Mouse (Mus musculus) naive thymus-derived CD4-positive, alpha-beta T cell, adult 2 months (primary cell): ENCODE data around the gene Ctnna2.

ENCODE experiments used
- DNase-seq: peaks from one replicate; pipeline ENCODE4 v3.0.0-alpha.2; 2011; ENCODE audit warnings: low read depth

Ctnna2 gene

DNA sequence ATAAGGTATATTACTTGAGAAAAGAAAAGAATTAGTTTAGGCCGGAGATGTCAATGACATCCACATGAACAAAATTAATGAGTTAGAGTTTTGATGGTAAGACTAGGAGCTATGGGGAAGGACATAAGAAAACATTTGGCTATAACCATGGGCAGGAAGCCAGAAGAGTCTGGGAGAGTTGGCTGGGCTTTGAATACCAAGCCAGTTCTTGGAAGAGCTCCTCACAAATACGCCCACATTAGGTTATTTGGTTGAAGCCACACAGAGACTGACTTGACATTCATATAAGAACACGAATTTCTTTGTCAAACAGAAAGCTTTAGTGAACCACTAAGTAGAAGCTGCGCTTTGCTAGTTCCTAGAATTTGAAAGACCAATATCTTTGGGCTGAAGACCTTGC is 554.7 kb downstream of the Ctnna2 start:
- DNase-seq = no peak

- DNase-seq = no peak
Observed at GRCm38 (mm10) chr6:77421564-77422139, 557.8 kb downstream of the Ctnna2 start.

DNA sequence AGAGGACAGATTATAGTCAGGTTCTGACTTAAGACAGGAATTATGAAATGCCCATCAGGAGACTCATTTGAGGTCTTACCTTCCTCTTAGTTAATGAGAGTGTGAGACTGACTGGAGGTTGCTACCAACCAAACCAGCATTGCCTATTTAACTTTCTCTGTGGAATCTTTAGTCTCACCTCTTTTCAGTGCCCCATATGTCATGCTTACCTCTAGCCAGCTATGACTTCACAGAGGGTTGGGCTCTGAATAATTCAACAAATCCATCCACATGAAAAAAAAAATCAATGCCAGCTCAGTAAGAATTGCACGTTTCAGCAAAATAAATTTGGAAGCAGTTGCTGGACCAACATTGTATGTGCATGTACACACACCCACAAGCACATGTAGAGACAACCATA is 562.5 kb downstream of the Ctnna2 start:
- DNase-seq = no peak

GRCm38 (mm10) chr6:77413530-77413929 is 566.0 kb downstream of the Ctnna2 start:
- no peak for DNase-seq

DNA sequence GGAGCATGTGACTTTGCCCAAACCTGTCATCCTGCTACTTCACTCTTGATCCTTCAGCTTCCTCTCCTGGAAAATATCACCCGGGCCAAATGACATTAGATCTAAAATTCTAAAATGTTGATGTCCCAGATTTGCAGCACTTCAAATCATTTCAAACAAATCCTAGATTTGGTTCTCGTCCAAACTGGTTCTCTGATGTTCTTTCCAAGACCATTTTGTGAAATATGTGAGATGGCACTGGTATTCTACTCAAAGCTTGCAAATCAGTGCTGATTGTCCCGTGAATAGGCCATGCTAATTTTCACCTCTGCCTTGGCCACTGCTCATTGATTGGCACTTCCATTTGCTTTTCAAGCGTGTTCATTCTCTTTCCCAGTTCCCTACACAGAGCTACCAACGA is 571.0 kb downstream of the Ctnna2 start:
- no peak for DNase-seq

GRCm38 (mm10) chr6:77400751-77401150 is 578.7 kb downstream of the Ctnna2 start:
- no peak for DNase-seq

GRCm38 (mm10) chr6:77391663-77392062 is 587.8 kb downstream of the Ctnna2 start:
- no peak for DNase-seq

- DNase-seq = no peak
Observed at GRCm38 (mm10) chr6:77381309-77381708, 598.2 kb downstream of the Ctnna2 start.

DNA sequence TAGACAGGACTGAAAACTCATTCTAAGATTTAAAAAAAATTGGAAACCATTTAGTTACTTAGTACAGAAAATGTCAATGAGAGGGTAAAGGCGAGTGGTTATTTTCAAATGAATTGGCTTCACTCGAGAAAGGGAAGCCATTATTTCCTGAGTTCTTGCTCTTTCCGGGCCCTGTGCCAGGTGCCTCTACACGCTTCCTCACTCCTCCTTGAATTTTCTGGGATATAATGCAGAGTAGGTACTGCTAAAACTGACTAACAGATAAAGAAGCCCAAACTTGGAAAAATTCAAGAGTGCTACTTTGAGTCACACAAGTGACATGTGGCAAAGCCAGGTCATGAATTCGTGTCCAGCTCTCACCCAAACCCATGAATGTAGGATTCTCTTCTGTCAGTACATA is 606.4 kb downstream of the Ctnna2 start:
- DNase-seq = no peak

DNA sequence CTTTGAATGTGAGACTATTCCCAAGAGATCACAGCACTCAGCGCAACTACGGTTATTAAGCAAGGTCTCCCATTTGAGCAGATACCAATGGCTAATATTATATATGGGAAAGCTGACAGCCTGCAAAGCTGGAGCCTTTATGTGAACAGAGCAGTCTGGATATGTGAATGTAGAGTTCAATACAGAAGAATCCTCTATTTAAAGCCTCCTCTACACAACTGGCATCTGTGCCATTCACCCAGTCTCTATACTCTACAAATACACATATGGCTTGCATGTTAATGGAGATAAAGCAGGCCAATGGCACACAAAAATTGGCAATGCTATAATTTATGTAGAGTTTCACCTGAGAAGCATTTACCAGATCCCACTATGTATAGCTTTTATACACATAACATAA is 608.4 kb downstream of the Ctnna2 start:
- no peak for DNase-seq

GRCm38 (mm10) chr6:77358471-77358837 is 621.0 kb downstream of the Ctnna2 start:
- DNase-seq = no peak

DNA sequence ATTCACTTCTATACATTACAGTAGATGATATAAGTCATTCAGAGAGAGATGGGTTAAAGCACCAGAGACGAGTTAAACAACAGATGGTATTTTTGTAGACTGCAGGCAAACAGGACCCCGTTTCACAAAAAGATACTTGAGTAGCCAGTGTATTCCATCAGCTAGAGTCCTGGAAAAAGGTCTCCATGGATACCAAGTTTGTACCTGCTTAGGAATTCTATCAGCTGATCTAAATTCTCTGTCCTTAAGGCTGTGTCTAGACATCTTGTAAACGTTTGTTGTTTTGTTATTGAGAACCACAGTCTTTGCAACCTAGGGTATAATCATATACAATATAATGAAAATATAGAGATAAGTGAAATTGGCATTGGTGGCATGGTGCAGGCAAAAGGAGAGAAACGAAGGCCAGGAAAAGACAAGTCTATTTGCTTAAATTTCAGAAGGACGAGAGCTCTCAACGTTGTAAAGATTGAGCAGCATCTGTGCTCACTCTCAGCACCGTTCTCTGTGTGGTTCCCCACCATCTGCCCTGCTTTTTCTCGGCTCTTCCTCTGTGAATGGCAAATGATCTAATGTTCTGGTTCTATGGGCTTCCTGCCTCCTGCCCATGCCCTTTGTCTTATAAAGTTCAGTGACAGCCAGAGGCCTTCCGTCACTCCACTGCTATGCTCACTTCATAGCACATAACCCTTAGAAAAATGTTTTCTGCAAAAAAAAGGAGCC is 621.6 kb downstream of the Ctnna2 start:
- no peak for DNase-seq

- no peak for DNase-seq
Observed at GRCm38 (mm10) chr6:77354826-77355225, 624.7 kb downstream of the Ctnna2 start.

DNA sequence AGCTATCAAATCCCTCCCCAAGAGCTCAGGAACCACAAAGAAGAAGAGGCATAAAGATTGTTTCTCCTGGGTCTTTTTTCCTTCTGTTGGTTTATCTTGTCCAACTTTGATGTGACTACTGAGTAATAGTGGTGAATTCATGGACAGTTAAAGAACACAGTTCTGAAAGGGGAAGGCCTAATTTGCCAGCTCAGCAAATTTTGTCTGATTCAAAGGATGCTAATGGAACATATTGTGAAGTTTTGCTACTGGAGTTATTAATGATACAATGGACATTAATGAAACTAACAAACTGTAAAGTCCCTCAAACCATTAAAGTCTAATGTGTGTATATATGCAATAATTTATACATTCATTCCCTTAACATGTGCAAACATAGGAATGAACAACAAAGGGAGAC is 635.7 kb downstream of the Ctnna2 start:
- no peak for DNase-seq

DNA sequence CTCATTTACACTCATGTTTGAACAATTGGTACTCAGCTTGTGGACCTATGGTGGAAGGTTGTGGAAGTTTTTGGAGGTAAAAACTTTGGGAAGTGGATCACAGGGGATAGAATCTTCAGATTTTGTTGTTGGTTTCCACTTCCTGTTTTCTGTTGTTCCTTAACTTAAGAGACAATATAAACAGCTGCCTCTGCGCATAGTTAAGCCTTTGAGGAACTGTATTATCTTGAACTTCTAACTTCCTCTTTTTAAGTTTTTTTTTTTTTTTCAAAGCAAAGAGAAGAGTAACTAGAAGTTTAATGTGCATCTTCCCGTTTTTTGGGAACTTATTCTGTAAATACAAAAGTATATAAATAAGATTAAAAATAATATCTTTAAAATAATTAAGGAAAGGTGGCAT is 644.0 kb downstream of the Ctnna2 start:
- DNase-seq = no peak

DNA sequence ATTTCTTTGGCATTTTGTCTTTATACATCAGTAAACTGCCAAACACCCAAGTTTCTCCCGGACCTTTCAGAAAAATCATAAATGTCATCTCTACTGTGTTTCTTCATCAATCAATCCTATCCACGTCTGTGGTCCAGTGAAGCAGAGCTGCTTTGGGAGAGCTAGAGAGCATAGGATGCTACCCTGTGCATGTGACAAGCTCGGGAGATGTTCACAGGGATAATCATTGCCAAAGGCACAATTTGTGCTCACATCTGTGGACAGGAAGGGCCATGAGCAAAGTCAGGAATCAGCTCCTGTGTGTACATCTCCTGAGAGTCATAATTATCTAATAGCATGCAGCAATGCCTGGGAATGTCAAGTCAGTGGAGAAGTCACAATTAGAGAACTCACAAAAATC is 654.8 kb downstream of the Ctnna2 start:
- no peak for DNase-seq

GRCm38 (mm10) chr6:77324327-77324726 is 655.2 kb downstream of the Ctnna2 start:
- DNase-seq = no peak

GRCm38 (mm10) chr6:77306796-77307195 is 672.7 kb downstream of the Ctnna2 start:
- no peak for DNase-seq

DNA sequence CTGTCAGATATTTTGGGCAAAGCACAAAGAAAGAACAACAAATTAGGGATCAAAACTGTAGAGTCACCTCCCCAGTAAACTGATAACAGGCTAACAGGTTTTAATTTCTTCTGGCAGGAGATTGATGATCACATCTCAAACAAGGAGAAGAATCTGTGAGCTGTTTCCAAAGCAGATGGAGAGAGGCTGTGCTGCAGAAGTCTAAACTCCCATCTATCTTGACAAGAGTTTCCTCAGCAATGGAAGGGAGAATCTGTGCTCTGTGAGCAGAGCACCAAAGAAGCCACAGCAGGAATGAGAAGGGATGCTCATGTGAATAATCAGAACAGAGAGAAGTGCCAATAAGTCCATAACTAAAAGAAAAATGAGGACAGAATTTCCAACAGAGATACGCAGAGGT is 678.2 kb downstream of the Ctnna2 start:
- no peak for DNase-seq

DNA sequence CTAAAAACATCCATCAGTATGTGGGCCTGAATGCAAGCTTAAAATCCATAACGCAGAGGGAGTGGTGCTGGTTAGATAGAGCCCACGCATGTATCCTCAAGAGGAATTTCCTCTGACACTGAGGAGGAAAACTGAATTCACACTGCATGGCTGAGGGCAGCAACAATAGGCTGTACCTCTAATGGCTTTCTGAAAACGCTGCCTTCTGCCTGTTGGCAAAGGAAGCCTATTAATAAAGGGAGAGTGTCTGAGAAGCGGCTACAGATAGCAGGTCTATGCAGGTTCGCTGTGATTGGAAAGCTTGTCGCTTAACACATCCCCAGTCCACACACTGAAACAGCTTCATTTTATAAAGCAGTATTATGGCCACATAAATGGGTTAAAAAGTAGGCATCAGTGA is 688.1 kb downstream of the Ctnna2 start:
- no peak for DNase-seq

GRCm38 (mm10) chr6:77288402-77288801 is 691.1 kb downstream of the Ctnna2 start:
- no peak for DNase-seq

DNA sequence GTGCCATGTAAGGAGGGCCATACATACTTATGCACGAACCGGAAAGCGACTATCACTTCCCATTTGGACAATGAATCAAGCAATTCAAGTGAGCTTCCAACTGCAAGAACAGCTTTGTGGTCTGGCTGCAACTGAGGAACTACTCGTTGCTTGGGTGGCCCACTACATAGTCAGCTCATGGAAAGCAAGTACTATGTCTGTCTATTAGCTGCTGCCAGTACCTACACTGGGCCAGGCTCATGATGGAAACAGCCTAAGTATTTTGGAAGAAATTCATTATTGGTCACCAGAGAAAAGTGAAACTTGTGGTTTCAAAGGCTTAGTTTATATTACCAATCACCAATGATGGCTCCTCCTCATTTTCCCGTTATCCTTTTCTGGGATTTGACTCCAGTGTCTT is 693.2 kb downstream of the Ctnna2 start:
- DNase-seq = no peak

DNA sequence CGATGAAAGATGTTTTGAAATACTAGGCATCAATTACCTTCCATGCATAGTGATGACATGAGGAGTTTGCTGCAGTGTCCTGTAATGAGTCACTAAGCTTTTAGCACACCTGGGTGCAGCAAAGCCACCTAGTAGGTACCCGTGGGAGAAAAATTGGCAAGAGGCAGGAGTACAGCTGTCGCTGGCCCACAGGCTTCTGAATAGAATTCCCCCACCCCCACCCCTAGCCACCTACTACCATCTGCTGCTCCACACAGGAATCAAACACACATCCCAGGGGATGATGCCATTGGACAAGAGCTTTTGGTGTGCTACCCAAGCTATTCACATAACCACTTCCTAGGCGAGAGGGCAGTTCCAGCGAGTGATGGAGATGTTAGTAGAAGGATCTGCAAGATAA is 700.7 kb downstream of the Ctnna2 start:
- DNase-seq = no peak

DNA sequence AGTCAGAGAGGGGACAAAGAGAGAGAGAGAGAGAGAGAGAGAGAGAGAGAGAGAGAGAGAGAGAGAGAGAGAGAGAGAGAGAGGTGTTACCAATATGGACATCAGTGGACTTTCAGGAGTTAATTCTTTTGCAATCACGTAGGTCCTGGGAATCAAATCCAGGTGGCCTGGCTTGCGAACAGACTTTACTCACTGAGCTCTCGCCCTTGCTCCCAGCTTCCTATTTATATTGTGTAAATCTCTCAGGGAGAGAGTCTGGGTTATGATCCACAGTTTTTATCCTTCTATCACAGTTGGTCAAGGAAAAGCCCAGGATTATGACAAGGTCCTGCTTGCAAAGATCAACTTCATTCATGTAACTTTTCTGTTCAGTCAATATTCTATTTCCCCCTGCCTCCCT is 714.3 kb downstream of the Ctnna2 start:
- DNase-seq = no peak
